Mouse (Mus musculus) heart, embryonic 13.5 days (tissue): ENCODE measurements around the gene Krt80. TPM values are rescaled to one million over a fixed set of nuclear protein-coding genes. Genes with fewer than 3 reads are reported as not detected.
A peak's percentile ranks its signal among the peaks of the same experiment; 100 is the strongest.

ENCODE experiments used
- ATAC-seq: fragments of 200-750 bp; cut with Nextera tagmentation; 2 replicates; pipeline ENCODE4 v1.8.0; 2017; ENCODE audit warnings: moderate TSS enrichment; ENCODE audit not compliant: insufficient number of reproducible peaks, low FRiP score, low TSS enrichment; ENCODE audit errors: extremely low read depth
- H3K27ac ChIP-seq: fragments of 300-500 bp; sonication (generic); replicated peaks from 2 replicates; pipeline ENCODE4 v1.5.1; 2015; ENCODE audit warnings: moderate library complexity, mild to moderate bottlenecking, inconsistent platforms
- H3K27me3 ChIP-seq: fragments of 300-500 bp; sonication (generic); replicated peaks from 2 replicates; pipeline ENCODE4 v1.6.1; 2015; ENCODE audit warnings: mild to moderate bottlenecking, inconsistent platforms
- H3K36me3 ChIP-seq: fragments of 300-500 bp; sonication (generic); 2 replicates; pipeline ENCODE4 v1.6.1; 2015; ENCODE audit warnings: mild to moderate bottlenecking, inconsistent platforms
- H3K4me1 ChIP-seq: fragments of 300-500 bp; sonication (generic); 2 replicates; pipeline ENCODE4 v1.6.1; 2015; ENCODE audit warnings: inconsistent platforms
- H3K4me2 ChIP-seq: fragments of 300-500 bp; sonication (generic); 2 replicates; pipeline ENCODE4 v1.6.1; 2015; ENCODE audit warnings: inconsistent platforms, mild to moderate bottlenecking, moderate library complexity
- H3K4me3 ChIP-seq: fragments of 300-500 bp; sonication (generic); 2 replicates; pipeline ENCODE4 v1.5.1; 2015; ENCODE audit warnings: moderate library complexity, mild to moderate bottlenecking, inconsistent platforms
- H3K9ac ChIP-seq: fragments of 300-500 bp; sonication (generic); 2 replicates; pipeline ENCODE4 v1.6.1; 2015; ENCODE audit warnings: inconsistent platforms, mild to moderate bottlenecking, moderate library complexity
- H3K9me3 ChIP-seq: fragments of 300-500 bp; sonication (generic); 2 replicates; pipeline ENCODE4 v1.6.1; 2016; ENCODE audit warnings: inconsistent platforms
- WGBS: fragments of 180-500 bp; shearing (Covaris S2); methylation state at CpG from one replicate; pipeline ENCODE4 v1.1.7; 2015; ENCODE audit warnings: mixed read lengths; 5-methylcytosine and 5-hydroxymethylcytosine counted together
- microRNA counts: library from miRNA; unstranded; fragments of <30 nt; microRNA quantifications from one replicate; lab custom pipeline; 2016
- microRNA-seq: library from miRNA; unstranded; fragments of <30 nt; microRNA quantifications from one replicate; pipeline ENCODE4, GENCODE M21; 2016
- polyA plus RNA-seq: library from polyadenylated mRNA; unstranded; fragments of >200 nt; fragmentation: Nextera tagmentation; extraction: Ambion mirVana; gene quantifications from 2 replicates; pipeline ENCODE4 v1.2.1, GENCODE M21; 2015

Gene Krt80
- polyA plus RNA-seq, 1 experiment from 2014 or later, result 7.8 TPM

GRCm38 (mm10) chr15:101297988-101298387 is 72.0 kb downstream of the Krt80 start:
- Histone ChIP-seq H3K27me3 (no peaks in the 10 kb centered on the region), H3K9ac (peak overlapping the region; percentile 56), H3K9me3 (no peaks in the 10 kb centered on the region), H3K27ac (no peak overlapping the region; the same call in 1 of the 2 replicates), H3K4me2 (peak overlapping the region; percentile 46), H3K4me3 (no peak overlapping the region), H3K36me3 (no peaks in the 10 kb centered on the region), H3K4me1 (peaks cover 41% of the 10 kb centered on the region)
- ATAC-seq, result no peak
- 33% methylated on average over 7 of the region's 7 CpGs for WGBS

MicroRNAs encoded within 50 kb of the gene (microRNA counts, 519-probe panel; counts per million panel counts)
- microRNA mmu-miR-1941-3p (lab: Ali Mortazavi, UCI), result 209 counts per million, percentile 61 among the panel's probes with 10 or more counts
- 209 counts per million, percentile 61 among the panel's probes with 10 or more counts for microRNA mmu-miR-1941-5p (lab: Ali Mortazavi, UCI)

Small RNAs within 50 kb of the gene (microRNA-seq; reads per million reads assigned to microRNA genes)
- gene Mir1941, result 0.82 reads per million

Other genes starting within 250 kb of the Krt80 start
- 7.0 and 7.4 TPM in 2 replicates for gene Acvrl1, start 241.6 kb downstream of the Krt80 start, polyA plus RNA-seq
- 5.4 and 6.0 TPM in 2 replicates for gene Acvr1b, start 196.1 kb downstream of the Krt80 start, polyA plus RNA-seq
- gene Grasp, start 146.0 kb downstream of the Krt80 start, polyA plus RNA-seq, result 3.8 and 4.4 TPM in 2 replicates
- gene Nr4a1, start 115.9 kb downstream of the Krt80 start, polyA plus RNA-seq, result 10.4 and 10.8 TPM in 2 replicates
- gene Atg101, start 85.9 kb downstream of the Krt80 start, polyA plus RNA-seq, result 50.6 and 56.1 TPM in 2 replicates
- 2.4 and 3.0 TPM in 2 replicates for gene 6030408B16Rik, start 77.0 kb downstream of the Krt80 start, polyA plus RNA-seq
- gene Krt7, start 40.9 kb upstream of the Krt80 start, polyA plus RNA-seq, result 20.6 and 26.7 TPM in 2 replicates
- 0.08 TPM in 1 of 2 replicates, not detected in the other for gene Krt87, start 68.6 kb upstream of the Krt80 start, polyA plus RNA-seq
- gene Krt88, start 77.6 kb upstream of the Krt80 start, polyA plus RNA-seq, result not detected in 2 replicates
- not detected in 2 replicates for gene Krt81, start 93.6 kb upstream of the Krt80 start, polyA plus RNA-seq
- gene Krt86, start 103.3 kb upstream of the Krt80 start, polyA plus RNA-seq, result not detected in 2 replicates
- gene Krt83, start 121.3 kb upstream of the Krt80 start, polyA plus RNA-seq, result not detected in 2 replicates
- gene Gm49425, start 147.1 kb upstream of the Krt80 start, polyA plus RNA-seq, result not detected in 2 replicates
- not detected in 2 replicates for gene Krt84, start 162.7 kb upstream of the Krt80 start, polyA plus RNA-seq
- gene Krt82, start 180.5 kb upstream of the Krt80 start, polyA plus RNA-seq, result not detected in 2 replicates
- gene Krt90, start 192.8 kb upstream of the Krt80 start, polyA plus RNA-seq, result not detected in 2 replicates
- gene Krt75, start 203.7 kb upstream of the Krt80 start, polyA plus RNA-seq, result not detected in 2 replicates